Mouse (Mus musculus) duodenum, adult 2 months (tissue): ENCODE results near the gene Slc25a44. TPM values are rescaled to one million over a fixed set of nuclear protein-coding genes. Genes with fewer than 3 reads are reported as not detected.

Source experiments
- polyA plus RNA-seq: library from polyadenylated mRNA; depleted of rRNA; stranded (reverse); fragments of >200 nt; gene quantifications from 2 replicates; pipeline ENCODE4 v1.2.3, GENCODE M21; 2012; ENCODE audit warnings: low replicate concordance; rRNA removed

The Slc25a44 gene
- 19.7 and 31.1 TPM in 2 replicates for polyA plus RNA-seq

DNA sequence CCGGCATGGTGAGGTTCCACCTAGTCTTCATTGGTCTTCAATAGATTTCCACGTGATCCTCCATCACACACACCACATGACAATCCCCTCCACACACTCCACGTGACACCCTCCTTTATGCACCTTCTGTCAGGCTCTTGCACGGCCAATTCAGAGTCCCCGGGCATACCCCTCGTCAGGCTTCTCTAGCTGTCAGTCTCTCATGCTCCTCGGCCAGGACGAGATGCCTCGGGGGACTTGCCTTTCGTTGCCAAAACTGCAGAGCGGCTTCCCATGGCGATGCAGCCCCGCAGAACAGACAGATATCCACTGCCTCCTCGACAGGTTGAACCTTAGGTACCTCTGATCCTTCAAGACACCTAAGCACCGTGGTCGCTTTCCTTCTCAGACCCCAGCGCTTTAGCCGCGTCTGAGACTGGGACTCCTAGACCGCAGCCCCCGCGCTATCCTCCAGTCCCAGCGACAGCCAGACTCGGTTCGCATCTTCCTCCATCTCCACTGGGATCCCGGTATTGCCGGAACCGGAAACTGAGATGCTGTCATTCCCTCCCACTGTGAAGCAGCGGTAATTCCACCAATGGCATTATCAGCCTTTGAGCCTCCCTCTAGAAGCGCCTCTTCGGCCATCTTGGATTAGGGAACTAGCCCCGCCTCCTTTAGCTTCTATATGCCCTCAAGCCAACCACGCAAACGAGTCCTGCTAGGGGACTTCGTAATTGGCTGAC is at the start of gene Slc25a44:
Slc25a44 (minus strand) TSS at position 535 of the 725 bp plus-strand sequence.

DNA sequence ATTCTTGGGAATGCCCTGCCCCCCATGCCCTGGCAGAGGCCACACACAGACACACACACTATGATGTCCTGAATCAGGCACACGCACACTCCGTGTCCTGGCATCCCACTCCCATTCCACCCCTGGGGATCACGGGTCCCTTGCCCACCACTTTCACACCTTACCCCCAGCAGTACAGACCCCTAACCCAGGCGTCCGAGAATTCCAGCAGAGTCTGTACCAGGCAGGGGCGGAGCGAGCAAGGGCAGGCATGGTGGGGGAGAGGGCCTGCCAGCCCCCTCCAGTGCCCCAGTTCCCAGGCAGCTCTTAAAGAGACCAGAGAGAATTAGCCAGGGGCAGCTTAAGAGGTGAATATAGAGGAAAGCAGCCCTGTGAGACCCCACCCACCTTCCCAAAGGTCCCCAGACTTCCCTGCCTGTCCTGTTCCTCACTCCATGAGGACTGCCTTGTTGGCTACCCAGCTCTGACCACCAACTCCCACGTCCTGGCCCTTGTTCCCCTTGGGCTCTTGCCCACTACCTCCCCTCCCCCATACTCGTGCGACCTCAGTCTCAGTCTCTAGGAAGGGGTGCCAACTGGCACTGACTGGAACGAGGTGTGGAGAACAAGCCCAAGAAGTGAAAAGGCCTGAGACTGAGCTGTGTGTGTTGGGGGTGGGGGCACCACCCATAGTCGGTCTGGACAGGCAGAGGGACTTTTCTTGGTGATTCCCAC is 36.2 kb upstream of the Slc25a44 start, which contains the start of gene Sema4a:
Sema4a (minus strand) TSS at position 200 of the 714 bp plus-strand sequence.

DNA sequence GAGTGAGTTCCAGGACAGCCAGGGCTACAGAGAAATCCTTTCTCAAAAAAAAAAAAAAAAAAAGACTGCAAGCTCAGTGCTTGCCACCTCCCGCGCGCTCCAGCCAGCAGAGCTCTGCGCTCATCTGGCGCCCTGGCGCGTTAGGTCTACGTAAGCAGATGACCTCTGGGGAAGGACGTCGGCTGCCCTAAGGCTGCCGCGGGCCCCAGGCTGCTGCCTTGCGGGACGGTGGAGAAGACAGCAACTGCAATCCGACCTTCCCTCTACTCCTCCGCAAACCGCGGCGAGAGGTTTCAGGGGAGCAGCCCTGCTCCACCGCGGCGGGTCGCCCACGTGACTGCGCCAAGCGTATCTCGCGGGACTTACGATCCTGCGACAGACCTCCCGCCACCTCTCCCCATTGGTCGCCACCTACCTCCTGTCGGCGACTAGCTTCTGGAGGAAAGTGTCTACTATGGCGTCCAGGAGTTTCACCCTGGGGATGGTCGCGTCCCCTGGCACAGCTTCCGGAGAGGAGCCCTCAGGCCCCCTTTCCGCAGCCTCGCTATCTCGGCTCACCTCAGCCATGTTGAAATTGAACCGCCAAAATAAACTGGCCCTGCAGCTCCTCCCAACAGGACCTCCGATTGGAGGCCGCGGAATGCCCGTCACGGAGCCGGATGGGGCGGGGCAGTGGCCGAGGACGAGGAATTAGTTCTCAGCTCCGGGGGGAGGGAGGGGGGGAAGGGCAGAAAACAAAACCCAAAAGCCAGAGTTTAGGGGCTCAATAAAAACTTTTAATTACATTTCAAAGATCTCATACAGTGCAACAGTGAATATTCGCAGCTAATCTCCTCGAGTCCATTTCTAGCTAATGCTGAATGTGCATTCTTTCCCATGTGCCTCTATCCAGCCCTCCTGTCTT is 14.9 kb downstream of the Slc25a44 start, which contains the start of gene Pmf1:
Pmf1 (minus strand) TSS at position 591 of the 904 bp plus-strand sequence.

DNA sequence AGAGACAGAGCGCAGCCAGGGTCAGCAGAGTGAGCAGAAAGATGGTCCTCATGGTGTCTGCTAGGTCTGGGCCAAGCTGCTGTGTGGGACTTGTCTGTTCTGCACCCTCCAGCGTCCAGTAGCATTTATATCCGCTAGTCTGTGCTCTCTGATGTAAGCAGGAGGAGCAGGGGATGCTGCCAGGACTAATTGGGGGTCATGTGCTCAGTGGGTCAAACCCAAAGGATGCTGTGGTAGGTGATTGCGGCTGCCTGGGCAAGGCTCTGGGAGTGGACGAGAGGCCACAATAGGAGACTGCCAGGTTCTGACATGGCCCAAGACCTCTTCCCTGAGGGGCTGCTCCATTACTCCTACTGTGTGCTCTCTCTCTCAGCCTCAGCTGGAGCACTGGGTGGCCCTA is 40.6 kb downstream of the Slc25a44 start, which contains the start of gene Bglap:
Bglap (minus strand) TSS at position 101 of the 400 bp plus-strand sequence.

DNA sequence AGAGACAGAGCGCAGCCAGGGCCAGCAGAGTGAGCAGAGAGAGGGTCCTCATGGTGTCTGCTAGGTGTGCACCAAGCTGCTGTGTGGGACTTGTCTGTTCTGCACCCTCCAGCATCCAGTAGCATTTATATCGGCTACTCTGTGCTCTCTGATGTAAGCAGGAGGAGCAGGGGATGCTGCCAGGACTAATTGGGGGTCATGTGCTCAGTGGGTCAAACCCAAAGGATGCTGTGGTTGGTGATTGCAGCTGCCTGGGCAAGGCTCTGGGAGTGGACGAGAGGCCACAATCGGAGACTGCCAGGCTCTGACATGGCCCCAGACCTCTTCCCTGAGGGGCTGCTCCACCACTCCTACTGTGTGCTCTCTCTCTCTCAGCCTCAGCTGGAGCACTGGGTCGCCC is 46.3 kb downstream of the Slc25a44 start, which contains the start of gene Bglap2:
Bglap2 (minus strand) TSS at position 101 of the 400 bp plus-strand sequence.

DNA sequence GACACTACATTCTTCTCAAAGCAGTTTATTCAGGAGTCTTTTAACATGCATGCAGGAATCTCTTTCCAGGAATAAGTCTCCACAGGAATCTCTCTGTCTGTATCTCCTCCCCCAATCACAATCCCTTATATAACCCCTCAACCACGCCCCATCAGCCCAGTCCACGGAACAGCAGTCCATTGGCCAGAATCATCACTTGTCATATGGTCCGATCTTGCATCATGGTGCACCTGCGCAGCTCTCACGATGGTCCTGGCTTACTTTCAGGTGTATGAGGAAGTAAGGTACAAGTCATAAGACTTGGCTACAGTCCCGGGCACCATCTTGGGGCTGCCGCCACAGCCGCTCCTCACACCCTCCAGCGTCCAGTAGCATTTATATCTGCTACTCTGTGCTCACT is 52.3 kb downstream of the Slc25a44 start, which contains the start of gene Bglap3:
Bglap3 (minus strand) TSS at position 101 of the 400 bp plus-strand sequence.

DNA sequence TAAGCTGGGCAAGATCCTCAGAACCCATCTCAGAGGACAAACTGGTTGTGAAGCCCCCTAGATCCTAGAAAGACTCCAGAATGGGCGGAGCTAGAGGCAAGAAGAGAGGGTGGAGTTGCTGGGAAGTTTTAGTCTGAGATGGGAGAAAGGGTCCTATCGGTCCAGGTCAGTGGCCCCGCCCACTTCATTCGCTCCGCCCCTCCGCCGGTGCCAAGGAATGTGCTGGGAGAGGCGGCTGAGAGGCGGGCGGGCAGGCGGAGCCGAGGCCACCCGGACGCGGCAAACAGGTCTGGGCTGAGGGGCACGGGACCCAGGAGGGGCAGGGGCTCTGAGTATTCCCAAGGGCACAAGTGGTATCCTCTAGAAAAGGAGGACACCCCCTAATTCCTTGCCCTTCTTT is 60.6 kb downstream of the Slc25a44 start, which contains the start of gene Paqr6:
Paqr6 (plus strand) TSS at position 248 of the 400 bp plus-strand sequence.

Other genes with a start within 250 kb of the Slc25a44 start
- 12.4 and 47.3 TPM in 2 replicates for gene Rhbg, start 170.4 kb downstream of the Slc25a44 start, polyA plus RNA-seq
- not detected in 2 replicates for gene Gm38392, start 137.9 kb downstream of the Slc25a44 start, polyA plus RNA-seq
- gene Tsacc, start 128.1 kb downstream of the Slc25a44 start, polyA plus RNA-seq = 0.83 and 1.6 TPM in 2 replicates
- 51.1 and 53.1 TPM in 2 replicates for gene Cct3, start 128.0 kb downstream of the Slc25a44 start, polyA plus RNA-seq
- gene Glmp, start 100.1 kb downstream of the Slc25a44 start, polyA plus RNA-seq = 130 and 216 TPM in 2 replicates
- gene Tmem79, start 89.0 kb downstream of the Slc25a44 start, polyA plus RNA-seq = 42.5 and 51.7 TPM in 2 replicates
- 49.4 and 79.7 TPM in 2 replicates for gene Smg5, start 88.9 kb downstream of the Slc25a44 start, polyA plus RNA-seq
- 3.5 and 4.6 TPM in 2 replicates for gene Paqr6, start 60.6 kb downstream of the Slc25a44 start, polyA plus RNA-seq
- gene Bglap3, start 52.4 kb downstream of the Slc25a44 start, polyA plus RNA-seq = 3.7 and 5.3 TPM in 2 replicates
- 0.92 TPM in 1 of 2 replicates, not detected in the other for gene Bglap2, start 46.4 kb downstream of the Slc25a44 start, polyA plus RNA-seq
- 2.2 and 3.3 TPM in 2 replicates for gene Bglap, start 40.7 kb downstream of the Slc25a44 start, polyA plus RNA-seq
- 95.3 and 128 TPM in 2 replicates for gene Pmf1, start 14.8 kb downstream of the Slc25a44 start, polyA plus RNA-seq
- gene Sema4a, start 36.0 kb upstream of the Slc25a44 start, polyA plus RNA-seq = 187 and 317 TPM in 2 replicates
- 124 and 179 TPM in 2 replicates for gene Lmna, start 84.8 kb upstream of the Slc25a44 start, polyA plus RNA-seq
- 0.24 and 0.51 TPM in 2 replicates for gene Mex3a, start 107.3 kb upstream of the Slc25a44 start, polyA plus RNA-seq
- 189 and 203 TPM in 2 replicates for gene Rab25, start 123.2 kb upstream of the Slc25a44 start, polyA plus RNA-seq
- 163 and 174 TPM in 2 replicates for gene Lamtor2, start 127.9 kb upstream of the Slc25a44 start, polyA plus RNA-seq
- 35.6 and 53.0 TPM in 2 replicates for gene Ubqln4, start 128.6 kb upstream of the Slc25a44 start, polyA plus RNA-seq
- 198 and 233 TPM in 2 replicates for gene Ssr2, start 150.7 kb upstream of the Slc25a44 start, polyA plus RNA-seq
- gene Arhgef2, start 180.8 kb upstream of the Slc25a44 start, polyA plus RNA-seq = 67.3 and 80.5 TPM in 2 replicates
- gene Rxfp4, start 228.0 kb upstream of the Slc25a44 start, polyA plus RNA-seq = not detected in 2 replicates